Mouse (Mus musculus) brain, embryonic 14.5 days (tissue): ENCODE data around the gene Myo16.

Experiments used
- CTCF ChIP-seq: fragments of 200-500 bp; IDR thresholded peaks from 2 replicates; pipeline ENCODE4 v1.5.1; 2012; ENCODE audit warnings: inconsistent platforms, mild to moderate bottlenecking, moderate library complexity, borderline replicate concordance; ENCODE audit not compliant: insufficient read depth, insufficient read length; ENCODE audit errors: extremely low read depth
- POLR2A ChIP-seq: fragments of 200-500 bp; IDR thresholded peaks from 2 replicates; pipeline ENCODE4 v1.6.1; 2012; ENCODE audit warnings: mild to moderate bottlenecking, inconsistent platforms, borderline replicate concordance; ENCODE audit not compliant: poor library complexity, insufficient read depth, insufficient read length, severe bottlenecking; ENCODE audit errors: extremely low read depth

DNA sequence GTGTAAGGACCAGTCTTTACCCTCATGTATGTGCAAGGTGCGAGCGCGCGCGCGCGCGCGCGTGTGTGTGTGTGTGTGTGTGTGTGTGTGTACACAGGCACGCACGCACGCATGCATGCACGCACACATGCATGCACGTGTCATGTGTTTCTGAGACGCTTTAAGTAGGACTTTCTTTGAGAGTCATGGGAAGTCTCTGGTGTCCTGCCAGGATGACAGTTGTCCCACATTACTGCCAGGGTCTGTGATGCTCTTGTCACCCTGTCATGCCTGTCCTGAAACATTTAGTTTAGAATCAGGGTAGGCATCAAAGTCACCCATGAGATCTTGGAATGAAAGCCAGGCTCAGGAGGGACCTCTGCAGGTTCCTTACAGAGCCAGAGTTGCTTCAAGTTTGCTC lies 1.4 kb downstream of the Myo16 start:
- TF ChIP-seq POLR2A (no peak), CTCF (no peak)
